Mouse (Mus musculus): ENCODE measurements around the gene Asap2.
"Not testable (repeated sequence)": the region's sequence is repeated elsewhere in the genome, so short reads cannot be mapped to it uniquely, and the experiment has no call there.

Gene Asap2

DNA sequence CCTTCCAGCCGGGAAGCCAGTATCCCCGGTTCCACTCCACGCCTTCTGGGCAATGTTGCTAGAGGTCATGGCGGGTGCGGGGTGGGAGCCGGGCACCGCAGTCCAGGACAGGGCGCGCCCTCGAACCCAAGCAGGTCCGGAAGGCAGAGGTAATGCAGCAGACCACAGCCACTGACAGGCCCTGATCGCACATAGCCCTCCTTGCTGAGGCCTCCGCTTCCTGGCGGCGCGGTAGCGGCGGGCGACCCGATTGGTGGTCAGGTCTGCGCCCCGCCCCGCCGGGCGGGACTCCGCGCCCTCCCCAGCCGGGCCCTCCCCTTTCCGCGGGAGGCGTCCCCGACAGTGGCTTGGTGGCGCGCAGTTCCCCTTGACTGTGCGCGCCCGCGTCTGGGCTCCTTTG lies at the start of gene Asap2:
Gene Asap2 (plus strand): TSS at position 328 of the 400 bp plus-strand sequence.
- DNase-seq (ENCODE audit: low read depth, low spot score): peak; percentile 0

DNA sequence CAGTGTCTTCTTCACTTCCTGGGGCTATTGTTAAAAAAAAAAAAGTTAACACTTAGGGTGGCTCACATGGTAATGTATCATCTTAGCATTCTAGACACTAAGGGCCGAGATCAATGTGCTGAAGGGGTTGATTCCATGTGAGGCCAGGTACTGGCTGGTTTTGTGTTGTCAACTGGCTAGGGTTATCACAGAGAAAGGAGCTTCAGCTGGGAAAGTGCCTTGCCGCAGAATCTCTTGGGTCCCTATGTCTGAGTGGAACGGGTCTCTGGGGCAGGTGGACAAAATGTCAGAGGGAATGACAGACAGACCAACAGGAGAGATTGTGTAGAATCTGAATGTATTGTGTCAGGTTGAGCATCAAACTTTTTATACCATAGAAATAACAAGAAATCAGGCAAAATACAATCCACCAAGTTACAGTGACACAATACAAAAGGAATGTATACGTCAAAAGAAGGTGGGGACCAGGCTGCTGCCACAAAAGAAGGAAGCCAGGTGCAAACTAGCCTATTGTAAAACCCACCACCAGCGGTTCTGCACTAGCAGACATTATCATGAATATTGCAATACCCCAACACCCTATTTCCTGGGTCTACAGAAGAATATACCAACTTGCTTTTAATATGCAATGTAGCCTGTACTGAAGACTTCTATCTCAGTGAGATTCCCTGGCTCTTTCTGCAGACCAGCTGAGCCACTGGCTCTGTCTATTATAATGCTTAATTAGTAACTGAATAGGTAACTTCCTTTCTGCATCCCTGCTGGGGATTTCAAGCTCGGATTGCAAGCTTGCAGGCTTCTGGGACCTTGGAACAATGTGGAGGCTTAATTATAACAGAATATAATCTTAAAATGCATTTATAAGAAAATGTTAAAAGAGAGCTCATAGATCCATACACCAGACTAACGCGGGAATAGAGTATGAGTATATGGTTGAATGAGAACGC lies 42.9 kb upstream of the Asap2 start:
- not testable (repeated sequence) for DNase-seq (ENCODE audit: low read depth, low spot score)

DNA sequence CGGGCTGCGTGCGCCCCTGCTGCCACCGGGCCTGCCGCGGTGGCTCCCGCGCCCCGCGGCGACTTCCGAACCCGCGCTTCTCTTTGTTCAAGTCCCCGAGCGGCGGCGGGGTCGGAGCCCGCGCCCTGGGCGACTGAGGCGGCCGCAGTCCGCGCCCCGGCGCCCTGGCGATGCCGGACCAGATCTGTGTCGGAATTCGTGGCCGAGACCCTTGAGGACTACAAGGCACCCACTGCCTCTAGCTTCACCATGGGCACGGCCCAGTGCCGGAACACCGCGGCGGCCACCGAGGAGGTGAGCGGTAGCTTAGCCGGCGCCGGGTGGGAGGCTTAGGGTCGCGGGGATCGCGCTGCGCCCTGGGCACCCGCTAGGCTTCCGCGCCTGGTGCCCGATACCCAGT lies 320 bp downstream of the Asap2 start:
- DNase-seq (ENCODE audit: low read depth, low spot score): peak; percentile 0

DNA sequence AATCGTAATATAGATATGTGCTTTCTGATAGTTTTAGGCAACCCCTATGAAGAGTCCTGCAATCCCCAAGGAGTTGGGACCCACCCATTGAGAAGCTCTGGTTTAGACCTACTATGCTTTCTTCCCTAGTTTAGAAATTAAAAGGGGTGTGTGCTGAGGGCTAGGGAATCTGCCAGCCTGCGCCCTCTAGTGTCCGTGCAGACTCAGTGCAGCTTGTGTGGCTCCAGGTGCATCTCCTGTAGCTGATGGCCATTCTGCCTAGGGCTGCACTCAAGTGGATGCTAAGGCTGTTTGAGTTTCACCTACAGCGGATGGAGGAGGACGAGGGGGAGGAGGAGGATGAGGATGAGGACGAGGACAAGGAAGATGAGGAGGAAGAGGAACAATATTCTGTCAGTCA lies 40.6 kb downstream of the Asap2 start:
- DNase-seq (ENCODE audit: low read depth, low spot score): not testable (repeated sequence)

DNA sequence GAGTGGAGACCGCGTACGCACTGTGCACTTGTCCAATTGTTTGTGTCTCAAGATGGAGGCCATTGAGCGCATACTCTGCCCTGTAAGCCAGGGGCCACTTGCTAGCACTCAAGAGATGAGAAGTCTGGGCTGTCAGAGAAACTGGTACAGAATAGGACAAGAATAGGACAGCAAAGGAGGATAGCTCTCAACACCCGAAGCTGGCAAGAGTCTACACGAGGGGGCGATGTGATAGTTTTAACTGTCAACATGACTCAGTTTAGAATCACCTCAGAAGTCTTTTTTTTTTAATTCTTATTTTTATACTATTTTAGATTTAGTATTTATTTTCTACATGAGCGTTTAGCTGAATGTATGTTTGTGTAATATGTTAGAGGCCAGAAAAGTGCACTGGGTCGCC lies 56.5 kb downstream of the Asap2 start:
- DNase-seq (ENCODE audit: low read depth, low spot score): not testable (repeated sequence)

DNA sequence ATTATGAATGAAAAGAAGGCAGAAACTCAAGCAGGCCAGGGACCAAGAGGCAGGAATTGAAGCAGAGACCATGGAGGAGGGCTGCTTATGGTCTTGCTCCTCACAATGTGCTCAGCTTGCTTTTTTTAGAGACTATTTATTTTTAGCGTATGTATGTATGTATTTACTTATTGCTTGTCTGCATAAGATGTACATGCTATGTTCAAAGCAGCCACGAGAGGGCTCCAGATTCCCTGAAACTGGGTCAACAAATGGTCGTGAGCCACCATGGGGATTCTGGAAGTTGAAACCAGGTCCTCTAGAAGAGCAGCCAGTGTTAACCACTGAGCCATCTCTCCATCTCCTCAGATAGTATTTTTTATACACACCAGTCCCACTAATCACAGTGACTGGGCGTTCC lies 85.5 kb downstream of the Asap2 start:
- peak; percentile 33 for DNase-seq (ENCODE audit: low read depth, low spot score)

DNA sequence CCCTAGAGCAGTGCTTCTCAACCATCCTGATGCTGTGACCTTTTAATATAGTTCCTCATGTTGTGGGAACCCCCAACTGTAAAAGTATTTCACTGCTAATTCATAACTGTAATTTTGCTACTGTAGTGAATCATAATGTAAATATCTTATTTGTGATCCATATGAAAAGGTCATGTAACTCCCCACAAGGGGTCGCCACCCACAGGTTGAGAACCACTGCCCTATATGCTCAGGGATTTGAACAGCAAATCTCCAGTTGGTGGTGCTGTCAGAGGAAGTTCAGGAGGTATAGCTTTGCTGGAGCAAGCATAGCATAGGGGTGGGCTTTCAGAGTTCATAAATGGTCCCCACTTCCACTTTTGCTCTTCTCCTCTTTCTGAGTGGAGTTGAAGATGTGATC lies 99.9 kb downstream of the Asap2 start:
- not testable (repeated sequence) for DNase-seq (ENCODE audit: low read depth, low spot score)

DNA sequence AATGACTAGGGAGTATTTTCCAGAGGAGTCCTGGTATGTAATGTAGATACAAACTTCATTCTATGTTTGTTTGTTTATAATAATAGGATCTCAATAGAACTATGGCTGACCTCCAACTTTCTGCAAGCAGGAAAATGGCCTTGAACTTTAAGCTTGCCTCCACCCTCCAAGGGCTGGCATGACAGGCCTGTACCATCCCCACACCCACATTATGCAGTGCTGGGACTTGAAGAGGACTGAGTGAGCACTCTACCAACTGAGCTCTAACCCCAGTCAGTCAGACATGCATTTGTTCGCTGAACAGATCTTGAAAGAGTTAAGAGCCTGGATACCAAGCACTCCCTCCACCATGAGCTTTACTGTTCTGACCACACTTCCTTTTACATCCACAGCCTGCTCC lies 102.2 kb downstream of the Asap2 start:
- DNase-seq (ENCODE audit: low read depth, low spot score): not testable (repeated sequence)

DNA sequence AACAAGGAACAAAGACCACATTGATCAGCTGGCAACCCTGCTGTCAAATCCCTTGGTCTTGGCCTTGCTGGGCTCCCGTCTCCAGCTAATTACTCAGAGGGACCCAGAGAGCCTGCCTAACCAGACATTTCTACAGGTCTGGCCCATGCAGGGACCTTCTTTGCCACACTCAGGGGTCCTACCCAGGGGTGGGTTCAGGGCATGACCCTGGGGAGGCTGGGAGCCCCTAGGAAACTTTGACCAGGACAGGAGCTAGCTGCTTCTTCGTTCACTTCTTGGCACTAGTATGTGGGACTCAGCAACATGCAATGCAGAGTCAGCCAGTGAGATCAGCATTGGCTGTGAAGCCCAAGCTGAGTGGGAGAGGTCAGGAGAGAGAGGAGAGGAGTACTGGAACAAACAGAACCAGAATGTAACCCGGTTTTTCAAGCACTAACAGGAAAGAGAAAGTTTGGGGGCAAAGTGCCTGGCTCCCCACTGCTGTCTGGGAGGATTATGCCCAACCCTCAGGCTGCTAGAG lies 107.6 kb downstream of the Asap2 start:
- DNase-seq (ENCODE audit: low read depth, low spot score): not testable (repeated sequence)

DNA sequence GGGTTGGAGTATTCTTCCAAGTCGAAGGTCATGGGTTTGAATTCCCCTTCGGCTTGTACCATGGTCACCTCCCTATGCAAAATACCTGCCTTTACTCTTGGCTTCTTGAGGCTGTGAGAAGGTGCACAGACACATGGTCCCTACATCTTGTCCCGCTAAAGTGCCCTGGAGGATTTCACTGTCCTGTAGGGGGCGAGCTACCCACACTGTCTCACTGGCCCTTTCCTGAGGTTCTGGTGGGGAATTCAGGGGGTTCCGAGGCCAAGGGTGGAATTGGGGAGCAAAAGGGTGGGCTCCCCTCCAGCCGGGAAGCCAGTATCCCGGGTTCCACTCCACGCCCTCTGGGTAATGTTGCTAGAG lies 120.8 kb downstream of the Asap2 start:
- not testable (repeated sequence) for DNase-seq (ENCODE audit: low read depth, low spot score)

DNA sequence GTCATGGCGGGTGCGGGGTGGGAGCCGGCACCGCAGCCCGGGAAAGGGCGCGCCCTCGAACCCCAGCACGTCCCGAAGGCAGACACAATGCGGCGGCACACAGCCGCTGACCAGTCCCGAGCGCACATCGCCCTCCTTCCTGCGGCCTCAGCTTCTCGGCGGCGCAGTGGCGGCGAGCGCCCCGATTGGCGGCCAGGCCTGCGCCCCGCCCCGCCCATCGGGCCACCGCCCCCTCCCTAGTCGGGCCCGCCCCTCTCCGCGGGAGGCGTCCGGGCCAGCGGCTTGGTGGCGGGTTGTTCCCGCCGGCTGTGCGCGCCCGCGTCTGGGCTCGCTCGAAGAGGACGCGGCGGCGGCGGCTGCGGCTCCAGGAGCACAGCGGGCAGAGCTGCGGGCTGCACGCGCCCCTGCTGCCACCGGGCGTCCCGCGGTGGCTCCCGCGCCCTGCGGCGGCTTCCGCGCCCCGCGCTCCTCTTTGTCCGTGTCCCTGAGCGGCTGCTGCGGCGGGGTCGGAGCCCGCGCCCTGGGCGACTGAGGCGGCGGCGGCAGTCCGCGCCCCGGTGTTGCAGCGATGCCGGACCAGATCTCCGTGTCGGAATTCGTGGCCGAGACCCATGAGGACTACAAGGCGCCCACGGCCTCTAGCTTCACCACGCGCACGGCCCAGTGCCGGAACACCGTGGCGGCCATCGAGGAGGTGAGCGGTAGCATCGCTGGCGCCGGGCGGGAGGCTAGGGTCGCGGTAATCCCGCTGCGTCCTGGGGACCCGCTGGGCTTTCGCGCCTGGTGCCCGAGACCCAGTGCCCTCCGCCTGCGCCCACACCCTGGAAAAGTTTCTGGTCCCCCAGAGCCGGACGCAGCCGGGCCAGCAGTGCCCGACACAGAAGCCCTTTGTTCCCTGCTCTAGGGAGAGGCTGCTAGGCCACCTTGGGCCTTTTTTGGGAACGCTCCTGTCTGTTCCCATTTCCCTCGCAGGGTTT lies 121.5 kb downstream of the Asap2 start:
- peak; percentile 71 for DNase-seq (ENCODE audit: low read depth, low spot score)

DNA sequence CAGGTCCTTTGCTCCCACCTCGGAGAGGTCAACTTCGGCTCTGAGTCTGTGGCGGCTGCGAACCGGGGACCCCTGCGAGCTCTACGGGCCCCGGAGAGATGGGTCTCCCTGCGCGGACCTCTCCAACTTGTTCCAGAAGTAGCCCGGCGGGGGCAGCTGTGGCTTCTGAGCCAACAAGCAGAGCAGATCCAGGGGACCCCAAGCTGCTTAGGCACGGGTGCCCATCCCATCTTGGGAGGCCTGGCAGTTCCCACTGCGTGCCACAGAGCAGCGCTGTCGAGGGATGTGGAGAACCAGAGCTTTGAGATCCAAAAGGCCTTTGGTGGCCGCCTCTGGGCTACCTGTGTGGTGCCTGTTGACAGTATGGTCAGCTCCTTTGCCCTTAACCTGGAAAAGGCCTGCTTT lies 122.2 kb downstream of the Asap2 start:
- DNase-seq (ENCODE audit: low read depth, low spot score): peak; percentile 48

DNA sequence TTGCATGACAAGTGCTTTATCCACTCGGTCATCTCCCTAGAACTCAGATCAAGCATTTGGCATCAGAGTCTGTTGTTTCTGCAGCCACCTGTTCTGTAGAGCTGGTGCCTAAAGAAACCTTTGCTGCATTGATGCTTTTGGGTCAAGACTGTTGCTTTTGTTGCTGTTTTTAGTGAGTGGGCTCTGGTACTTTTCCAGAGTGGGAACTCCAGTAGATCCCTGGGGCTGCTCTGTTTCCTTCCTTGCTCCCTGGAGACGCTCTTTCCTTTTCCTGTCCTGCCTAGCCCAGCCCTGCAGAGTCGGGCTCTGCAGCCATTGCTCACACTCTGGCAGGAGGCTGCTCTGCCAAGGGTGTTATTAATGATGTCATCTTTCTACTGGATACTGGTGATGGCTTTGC lies 129.2 kb downstream of the Asap2 start:
- DNase-seq (ENCODE audit: low read depth, low spot score): no peak

DNA sequence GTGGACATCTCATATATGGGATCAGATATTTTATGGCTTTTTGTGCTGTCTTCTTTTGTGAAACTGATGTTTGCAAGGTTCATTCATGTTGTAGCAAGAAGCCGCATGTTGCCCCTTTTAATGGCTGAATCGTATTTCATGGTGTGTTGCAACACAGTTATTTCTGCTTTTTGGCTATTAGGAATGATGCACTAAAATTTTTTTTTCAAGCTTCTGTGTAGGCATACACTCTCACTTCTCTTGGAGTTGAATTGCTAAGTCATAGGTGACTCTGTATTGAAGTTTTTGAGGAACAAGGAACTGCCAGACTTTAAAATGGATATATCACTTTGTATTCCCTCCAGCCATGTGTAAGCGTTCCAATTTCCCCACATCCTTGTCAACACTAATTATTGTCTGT lies 132.6 kb downstream of the Asap2 start:
- no peak for DNase-seq (ENCODE audit: low read depth, low spot score)

DNA sequence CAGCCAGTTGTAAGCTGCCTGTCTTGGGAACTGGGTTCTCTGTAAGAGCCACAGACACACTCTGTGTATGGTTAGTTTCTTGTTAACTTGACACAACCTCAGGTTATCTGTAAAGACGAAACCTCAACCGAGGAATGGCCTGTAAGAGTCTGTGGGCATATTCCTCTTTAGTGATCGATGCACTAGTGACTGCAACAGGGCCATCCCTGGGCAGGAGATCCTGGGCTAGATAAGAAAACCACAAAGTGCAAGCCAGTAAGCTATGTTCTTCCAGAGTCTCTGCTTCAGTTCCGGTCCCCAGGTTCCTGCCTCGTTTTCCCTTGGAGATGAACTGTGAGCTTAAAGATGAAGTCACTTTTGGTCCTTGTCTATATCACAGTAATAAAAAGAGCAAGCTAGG lies 133.4 kb downstream of the Asap2 start:
- DNase-seq (ENCODE audit: low read depth, low spot score): no peak

DNA sequence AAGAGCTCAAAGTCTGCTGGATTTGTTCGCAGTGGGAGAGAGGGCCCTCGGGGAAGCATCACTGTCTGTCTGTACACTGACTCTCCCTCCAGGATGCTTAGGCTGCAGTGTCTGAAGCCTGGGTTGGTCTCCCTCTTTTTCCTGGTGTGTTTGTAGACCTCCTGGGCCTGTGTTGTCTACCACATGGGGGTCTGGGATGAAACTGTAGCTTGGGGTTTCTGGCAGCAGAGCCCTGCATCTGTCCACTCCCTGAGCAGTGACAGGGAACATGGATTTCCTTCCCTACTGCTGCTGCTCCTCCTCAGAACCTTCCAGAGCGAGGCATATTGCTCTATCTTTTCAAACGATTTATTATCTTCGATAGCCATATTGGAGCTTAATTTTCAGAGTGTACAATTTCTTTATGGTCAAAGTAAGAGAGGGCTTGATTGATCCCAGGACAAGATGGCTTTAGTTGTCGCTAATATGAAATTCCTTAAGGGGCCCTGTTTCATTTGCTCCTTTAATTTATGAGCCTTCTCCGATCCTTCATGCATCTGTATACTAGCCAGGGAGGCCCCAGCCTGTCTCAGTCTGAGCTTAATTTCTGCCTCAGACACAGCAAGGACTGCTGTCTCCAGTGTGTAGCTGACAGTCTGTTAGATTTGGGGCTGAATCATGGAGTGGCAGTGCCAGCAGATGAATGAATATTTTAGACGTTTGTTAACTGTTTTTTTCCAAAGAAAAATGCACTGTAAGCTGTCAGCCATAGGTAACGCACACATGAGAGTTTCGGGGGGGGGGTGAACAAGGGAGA lies 135.6 kb downstream of the Asap2 start:
- no peak for DNase-seq (ENCODE audit: low read depth, low spot score)

DNA sequence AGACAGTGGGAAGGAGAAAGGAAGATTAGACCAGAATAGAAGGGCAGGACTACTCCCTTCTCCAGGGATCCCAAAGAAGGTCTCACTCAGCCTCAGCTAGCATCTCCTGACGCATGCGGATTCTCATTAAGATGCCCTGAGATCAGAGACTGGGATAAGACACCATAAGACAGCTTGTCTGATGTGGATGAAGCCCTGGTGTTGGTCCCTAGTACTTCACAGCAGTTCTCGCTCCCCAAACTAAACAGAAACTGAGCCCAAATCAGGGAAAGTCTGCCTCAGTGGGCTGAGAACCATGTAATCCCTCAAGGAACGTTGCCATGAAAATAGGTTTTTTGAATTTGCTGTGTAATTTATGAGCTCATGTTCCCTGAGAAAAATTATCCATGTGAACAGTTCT lies 136.3 kb downstream of the Asap2 start:
- DNase-seq (ENCODE audit: low read depth, low spot score): no peak

DNA sequence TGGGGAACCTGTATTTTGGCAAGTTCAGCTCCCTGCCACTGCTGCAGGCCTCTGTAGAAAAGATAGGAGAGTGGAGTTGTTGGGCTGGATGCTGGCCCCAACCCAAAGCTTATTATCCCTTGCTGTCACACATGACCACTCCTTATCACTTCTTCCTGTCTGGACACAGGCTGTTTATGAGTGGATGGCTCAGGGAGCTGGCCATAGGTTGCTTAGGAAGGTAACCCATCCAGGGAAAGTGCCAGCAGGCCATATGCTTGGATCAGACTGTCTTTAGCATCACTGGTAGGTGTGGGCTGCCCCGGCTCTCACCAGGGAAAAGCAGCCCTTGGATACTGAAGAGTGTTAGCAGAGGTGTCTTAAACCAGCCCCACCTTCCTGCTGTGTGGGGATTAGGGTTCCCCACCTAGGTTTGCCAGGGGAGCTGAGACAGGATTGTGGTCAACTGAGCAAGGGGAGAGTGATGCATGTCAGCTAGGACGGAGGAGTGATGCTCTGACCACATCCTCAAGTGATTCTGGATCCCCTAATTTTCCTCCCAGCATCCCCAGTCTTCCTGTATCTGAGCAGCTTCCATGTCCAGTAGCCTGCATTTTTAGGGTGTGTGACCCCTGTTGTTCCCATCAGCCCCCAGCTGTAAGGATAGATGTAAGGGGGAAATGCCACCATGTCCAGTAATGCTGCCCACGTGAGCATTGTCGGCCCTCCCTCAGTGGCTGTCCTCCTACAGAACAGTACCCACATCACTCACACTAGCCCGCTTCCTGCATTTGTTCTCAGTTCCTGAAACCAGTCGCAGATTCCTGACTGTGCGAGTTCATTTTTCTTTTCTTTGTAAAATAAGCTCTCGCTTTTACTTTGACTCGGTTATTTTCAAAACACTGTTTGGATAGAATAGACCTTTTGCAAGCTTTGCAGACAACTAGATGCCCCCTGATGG lies 138.9 kb downstream of the Asap2 start:
- DNase-seq (ENCODE audit: low read depth, low spot score): no peak

DNA sequence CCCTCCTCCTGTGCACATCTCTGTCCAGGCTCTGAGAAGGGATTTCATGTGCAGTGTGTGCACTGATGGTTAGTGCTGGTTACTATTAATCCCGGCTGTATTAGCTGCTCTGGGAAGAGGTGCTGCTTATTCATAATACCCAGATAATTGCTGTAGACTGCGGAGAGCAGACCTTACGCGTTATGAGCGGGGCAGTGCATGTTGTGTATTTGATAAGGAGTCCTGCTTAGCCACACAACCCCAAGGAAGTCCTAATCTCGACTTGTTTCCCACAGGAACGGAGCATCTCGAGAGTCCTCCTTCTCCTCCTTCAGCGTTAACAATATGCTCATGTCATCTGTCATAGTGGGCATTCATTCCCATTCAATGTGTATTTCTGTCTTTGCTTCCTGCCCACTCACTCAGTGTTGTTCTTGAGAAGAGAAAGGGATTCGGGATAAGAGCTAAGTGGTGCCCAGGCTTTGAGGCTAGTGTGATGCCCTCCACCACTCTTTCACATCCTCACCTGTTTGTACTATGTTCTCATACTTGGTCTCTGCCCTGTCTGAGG lies 140.1 kb downstream of the Asap2 start:
- DNase-seq (ENCODE audit: low read depth, low spot score): no peak

DNA sequence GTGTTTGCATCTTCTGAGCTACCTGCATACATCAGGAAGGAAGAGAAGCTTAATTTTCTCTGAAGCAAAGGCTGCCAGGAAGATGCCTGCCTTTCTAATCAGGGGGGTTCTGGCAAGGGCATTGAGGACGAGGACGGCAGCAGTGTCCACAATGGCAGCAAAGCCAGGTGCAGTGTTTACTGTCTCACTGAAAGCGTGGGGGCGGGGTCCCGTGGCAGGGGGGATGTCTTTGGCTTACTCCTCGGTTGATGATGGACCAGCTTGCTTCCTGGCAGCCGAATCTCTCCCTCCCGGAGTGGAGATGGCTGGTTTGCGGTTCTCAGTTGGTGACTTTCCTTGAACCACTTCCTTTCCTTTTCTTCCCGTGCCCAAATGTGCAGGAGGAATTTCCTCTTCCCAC lies 142.3 kb downstream of the Asap2 start:
- DNase-seq (ENCODE audit: low read depth, low spot score): no peak

Measured in retina, postnatal 7 days (tissue).